Mouse (Mus musculus) right cerebral cortex, postnatal 4 days (tissue): ENCODE data around the gene Pdzd11.

Source experiments
- DNase-seq: peaks from one replicate; pipeline ENCODE4 v3.0.0-alpha.2; 2022

Pdzd11 gene

DNA sequence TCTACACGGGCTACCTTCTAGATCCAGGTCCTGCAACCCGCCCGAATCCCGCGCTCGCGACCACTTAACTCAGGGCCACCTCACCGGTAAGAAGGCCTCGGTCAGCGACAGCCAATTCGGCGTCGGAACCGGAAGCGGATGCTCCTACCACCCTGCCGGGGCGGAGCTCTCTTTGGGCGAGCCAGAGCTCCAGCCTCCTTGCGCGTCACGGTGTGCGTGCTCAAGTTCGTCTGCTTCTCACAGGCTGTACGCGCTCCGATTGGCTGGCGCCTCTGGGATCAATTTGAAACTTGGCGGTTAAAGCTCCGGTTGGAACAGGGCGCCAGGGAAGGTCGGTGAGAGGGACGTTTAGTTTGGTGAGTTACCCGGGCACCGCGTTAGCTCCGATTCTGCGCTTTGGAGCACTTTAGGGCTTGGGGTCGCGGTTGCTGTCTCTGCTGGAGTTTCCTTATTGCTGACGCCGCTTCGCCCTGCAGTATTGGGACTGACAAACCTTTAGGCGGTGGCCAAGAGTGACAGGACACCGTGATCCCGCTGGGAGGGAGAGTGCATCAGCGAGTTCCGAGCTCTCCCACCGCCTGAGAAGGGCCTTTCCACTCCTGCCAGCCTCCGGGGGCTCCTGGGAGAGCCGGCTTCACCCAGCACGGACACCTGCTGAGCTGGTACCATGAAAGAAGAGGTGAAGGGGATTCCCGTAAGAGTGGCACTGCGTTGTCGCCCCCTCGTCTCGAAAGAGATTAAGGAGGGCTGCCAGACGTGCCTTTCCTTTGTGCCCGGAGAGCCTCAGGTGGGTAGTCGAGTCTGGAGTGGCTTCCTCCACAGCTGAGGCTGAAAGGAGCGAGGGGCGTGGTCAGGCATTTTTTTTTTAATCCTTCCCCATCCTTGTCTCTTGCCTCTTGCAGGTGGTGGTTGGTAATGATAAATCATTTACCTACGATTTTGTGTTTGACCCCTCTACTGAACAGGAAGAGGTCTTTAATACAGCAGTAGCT is at the start of gene Pdzd11:
TSS of gene Pdzd11 (minus strand) at position 767 of the 992 bp plus-strand sequence.
- DNase-seq, result peak; percentile 79

DNA sequence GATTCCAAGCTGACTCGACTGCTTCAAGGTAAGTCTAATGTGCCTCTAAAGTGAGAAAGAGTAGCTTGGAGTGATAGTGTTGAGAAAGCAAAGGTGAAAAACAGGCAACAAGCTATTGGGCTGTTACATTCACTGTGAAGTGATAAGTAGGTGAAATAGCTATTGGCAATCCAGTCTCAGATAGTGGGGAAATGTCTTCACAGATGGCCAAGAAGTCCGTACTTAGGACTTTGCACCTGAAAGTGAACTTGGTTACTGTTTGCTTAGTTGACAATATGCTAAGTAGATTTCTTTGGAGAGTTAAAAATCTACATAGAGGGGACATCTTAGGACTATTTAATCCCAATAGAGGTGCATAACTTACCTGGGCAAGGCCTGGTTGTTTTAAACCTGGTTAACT is 38.5 kb upstream of the Pdzd11 start:
- no peak for DNase-seq

DNA sequence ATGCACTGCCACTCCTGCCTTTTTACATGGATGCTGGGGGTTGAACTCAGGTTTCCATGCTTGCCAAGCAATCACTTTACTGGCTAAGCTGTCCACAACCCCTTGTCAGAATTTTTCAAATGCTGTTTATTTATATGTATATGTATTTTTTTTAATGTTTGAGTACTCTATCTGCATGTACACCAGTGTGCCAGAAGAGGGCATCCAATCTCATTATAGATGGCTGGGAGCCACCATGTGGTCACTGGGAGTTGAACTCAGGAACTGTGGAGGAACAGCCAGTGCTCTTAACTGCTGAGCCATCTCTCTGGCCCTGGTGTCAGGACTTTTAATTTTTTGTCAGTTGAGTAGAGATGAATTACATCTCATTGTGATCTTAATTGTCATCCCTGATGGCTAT is 26.5 kb upstream of the Pdzd11 start:
- DNase-seq, result no peak

DNA sequence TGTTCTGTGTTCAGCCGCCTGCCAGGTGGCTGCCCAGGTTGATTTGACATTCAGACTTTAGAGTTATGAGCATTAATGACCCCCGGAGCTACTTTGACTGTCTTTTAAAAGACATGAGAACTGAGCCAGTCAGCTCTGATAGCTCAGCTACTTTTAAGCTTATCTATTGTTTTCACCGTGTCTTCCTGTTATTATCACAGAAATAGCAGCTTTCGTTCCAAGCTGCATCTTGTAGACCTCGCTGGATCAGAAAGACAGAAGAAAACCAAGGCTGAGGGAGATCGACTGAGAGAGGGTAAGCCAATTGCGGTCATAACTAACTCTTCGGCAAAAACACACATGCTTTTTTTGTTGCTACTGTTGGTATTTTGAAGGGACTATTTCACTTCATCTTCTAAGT is 12.1 kb upstream of the Pdzd11 start:
- DNase-seq, result no peak

DNA sequence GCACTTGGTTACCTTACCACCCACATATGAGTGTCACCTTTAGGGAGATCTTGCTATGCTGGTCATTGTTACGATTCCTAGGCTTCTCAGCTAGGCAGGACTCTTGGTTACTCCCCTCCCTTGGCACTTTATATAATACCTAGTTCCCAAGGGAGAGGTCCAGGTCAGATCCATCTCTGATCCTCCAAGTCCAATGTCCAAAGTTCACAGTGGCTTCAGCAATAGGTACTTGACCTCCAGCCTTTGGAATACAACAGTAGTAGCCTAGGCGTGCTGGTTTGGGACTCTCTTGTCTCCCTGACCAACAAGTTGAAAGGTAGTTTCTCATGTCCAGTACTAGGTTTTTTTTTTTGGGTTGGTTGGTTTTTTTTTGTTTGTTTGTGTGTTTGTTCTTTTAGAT is 2.7 kb upstream of the Pdzd11 start:
- DNase-seq, result no peak

DNA sequence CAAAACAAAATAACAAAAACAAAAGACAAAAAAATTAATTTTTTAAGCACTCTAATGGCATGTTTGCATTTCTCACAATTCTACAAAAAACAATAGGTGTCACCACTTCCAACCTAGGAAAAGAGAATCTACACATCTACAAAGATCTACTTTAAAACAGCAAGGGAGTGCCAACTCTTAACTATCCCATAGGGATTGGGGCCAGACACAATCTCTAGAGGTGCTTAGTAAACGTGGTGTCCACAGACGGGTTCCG is 894 bp downstream of the Pdzd11 start, which contains the start of gene Kif4:
TSS of gene Kif4 (plus strand) at position 192 of the 256 bp plus-strand sequence.
- no peak for DNase-seq

DNA sequence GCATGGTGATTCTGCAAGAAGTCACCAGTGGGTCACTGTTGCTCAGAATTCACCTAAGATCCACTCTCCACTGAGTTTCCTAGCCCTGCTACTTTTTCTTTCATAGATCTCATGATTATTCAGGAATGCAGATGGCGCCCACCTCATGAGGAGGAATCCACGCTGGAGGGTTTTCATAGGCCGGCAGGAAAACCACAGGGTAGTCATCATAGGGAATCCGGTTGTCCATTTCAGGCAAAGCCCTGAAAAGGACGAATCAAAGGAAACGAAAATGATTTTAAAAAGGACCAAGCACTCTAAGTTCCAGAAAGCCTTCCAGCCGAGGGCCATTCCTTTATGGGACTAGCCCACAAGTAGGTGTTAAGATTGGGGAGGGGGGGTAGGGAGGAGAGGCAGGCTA is 1.2 kb downstream of the Pdzd11 start:
- DNase-seq, result no peak

DNA sequence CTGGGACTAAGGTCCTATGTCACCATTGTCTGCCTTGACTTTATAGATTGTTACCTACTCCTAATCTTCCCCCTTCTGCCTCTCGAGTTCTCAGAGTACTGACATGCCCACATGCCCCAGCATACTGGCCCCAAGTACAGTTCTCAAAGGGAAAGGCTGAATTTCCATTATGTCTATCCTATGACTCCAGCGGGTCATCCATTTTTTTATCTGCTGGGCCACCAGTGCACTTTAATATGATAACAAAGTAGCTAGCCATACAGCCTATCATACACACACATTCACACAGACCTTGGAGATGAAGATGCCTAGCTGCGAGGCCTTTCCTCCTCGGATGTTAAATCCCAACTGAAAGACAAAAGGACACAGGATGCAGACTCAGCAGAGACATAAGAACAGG is 2.1 kb downstream of the Pdzd11 start:
- no peak for DNase-seq

DNA sequence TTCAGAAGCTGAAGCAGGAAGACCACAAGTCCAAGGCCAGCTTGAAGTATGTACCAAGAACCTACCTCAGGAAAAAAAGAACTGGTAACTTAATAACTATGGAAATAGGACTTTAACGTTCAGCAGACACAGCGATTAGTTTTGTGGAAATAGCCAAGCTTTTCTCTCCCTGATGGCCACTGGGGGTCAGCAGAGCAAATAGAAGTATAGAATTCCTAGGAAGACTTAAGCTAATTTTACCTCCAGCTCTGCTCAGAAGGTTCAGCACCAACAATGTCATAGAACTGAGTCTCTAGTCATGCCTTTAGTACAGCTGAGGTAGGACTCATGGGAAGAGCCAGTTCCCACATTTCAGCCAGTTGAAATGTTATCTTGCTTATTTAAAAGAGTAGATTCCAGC is 5.0 kb downstream of the Pdzd11 start:
- DNase-seq, result no peak

DNA sequence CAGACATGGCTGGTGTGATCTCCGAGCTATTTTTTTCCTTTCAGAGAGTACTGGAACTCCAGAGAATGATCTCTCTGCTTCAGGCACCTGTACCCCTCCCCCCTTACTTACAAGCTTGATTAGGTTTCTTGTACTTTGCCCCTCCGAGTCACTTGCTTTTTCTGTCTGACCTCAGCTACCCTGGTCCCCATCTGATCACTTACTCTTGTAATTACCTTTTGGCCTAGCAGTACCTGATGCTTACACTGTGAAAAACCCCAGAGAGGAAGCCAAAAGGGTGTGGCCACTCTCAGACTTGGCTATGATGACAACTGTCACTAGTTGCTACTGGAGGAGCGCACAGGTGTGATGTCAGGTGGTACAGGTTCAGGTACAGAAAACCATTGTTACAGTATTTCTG is 7.9 kb downstream of the Pdzd11 start:
- DNase-seq, result no peak

DNA sequence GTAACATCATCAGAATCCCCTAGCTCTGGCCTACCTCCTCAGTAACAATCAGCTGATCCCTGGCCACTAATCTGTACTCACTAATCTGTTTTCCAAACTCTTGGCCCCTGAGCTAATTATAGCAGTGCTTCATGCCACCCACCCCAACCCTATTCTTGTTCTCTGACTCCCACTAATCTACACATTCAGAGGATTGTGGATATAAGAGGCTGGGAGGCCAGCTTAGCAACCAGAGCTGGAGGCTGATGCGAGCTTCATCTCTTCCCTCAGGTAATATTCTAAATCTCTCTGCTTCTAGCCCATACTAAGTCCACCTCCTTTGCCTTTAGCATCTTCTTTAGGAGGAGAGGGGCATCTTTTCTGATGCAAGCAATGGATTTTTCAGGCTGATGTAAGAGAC is 21.1 kb downstream of the Pdzd11 start, which contains the start of gene Arr3:
TSS of gene Arr3 (plus strand) at position 184 of the 400 bp plus-strand sequence.
- no peak for DNase-seq

DNA sequence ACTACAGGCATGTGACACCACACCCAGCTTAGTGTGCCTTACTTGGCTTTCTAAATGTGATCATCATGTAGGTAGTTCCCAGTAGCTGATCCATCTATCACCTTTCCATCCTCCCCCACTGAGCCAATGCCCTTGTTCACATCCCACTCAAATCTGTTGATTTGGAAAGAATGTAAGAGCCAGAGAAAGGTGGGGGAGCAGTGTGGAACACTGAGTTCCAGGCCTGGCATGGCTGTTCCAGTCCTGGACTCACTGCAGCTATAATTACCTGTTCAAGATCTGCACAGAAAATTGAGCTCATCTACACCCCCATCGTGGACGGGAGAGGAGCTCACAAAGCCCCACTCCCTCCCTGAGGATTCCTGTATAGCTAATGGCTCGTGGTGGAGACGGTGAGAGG is 26.6 kb downstream of the Pdzd11 start:
- no peak for DNase-seq

DNA sequence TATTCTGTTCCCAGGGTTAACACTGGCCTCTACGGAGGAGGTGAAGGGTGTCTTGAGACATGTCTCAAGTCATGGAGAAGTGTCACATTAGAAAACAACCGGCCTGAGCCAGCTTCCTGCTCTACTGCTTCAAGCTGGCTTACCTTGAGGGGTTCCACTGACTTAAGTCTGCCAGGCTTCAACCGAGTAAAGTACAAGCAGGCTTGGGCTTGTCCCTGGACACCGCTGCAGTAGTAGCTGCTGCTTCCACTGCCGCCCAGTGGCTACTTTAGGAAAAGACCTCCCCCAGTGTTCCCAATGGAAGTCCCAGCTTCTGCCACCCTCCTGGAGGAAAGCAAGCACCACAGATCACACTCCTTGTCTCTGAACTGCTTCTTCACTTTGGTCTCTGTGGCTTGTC is 28.9 kb downstream of the Pdzd11 start:
- peak; percentile 43 for DNase-seq

DNA sequence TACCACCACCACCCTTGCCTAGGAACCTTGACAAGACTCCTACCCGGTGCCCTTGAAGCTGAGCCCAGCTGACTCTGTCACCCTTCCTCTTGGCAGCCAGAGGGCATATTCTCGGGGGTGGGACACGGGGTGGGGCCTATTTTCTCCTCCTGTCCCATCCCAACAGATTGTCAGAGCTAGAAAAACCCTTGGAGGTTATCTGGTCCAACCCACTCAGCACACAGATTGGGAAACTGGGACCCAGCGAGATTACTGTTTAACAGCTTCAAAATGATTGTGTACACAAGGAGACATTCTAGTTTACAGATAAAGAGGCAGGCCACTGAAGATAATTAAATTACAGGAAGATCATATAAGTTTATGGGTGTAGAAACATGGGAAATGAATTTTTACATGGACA is 31.6 kb downstream of the Pdzd11 start, which contains the start of gene P2ry4:
TSS of gene P2ry4 (minus strand) at position 79 of the 400 bp plus-strand sequence.
- DNase-seq, result no peak
